Mouse (Mus musculus) hindbrain, postnatal 0 days (tissue): Measurements from ENCODE around the gene Ppard. TPM values are rescaled to one million over a fixed set of nuclear protein-coding genes. Genes with fewer than 3 reads are reported as not detected.
A peak's percentile ranks its signal among the peaks of the same experiment; 100 is the strongest.

Experiments used
- ATAC-seq: fragments of 200-750 bp; cut with Nextera tagmentation; 2 replicates; pipeline ENCODE4 v1.8.0; 2017; ENCODE audit warnings: mild to moderate bottlenecking, moderate TSS enrichment, moderate library complexity
- DNase-seq: peaks from one replicate; pipeline ENCODE4 v3.0.0-alpha.2; 2015; ENCODE audit warnings: low spot score
- H3K27ac ChIP-seq: fragments of 300-500 bp; sonication (generic); 2 replicates; pipeline ENCODE4 v1.5.1; 2014; ENCODE audit warnings: mild to moderate bottlenecking
- H3K27me3 ChIP-seq: fragments of 300-500 bp; sonication (generic); 2 replicates; pipeline ENCODE4 v1.6.1; 2014; ENCODE audit warnings: low read length, mixed read lengths; ENCODE audit not compliant: insufficient read depth
- H3K36me3 ChIP-seq: fragments of 300-500 bp; sonication (generic); 2 replicates; pipeline ENCODE4 v1.6.1; 2014; ENCODE audit warnings: low read length, mixed read lengths; ENCODE audit not compliant: insufficient read depth
- H3K4me1 ChIP-seq: fragments of 300-500 bp; sonication (generic); 2 replicates; pipeline ENCODE4 v1.6.1; 2014; ENCODE audit warnings: antibody characterized with exemption, low read length, mixed read lengths; ENCODE audit not compliant: insufficient read depth
- H3K4me2 ChIP-seq: fragments of 300-500 bp; sonication (generic); 2 replicates; pipeline ENCODE4 v1.6.1; 2014; ENCODE audit warnings: low read depth, mild to moderate bottlenecking, low read length, moderate library complexity, mixed read lengths
- H3K4me3 ChIP-seq: fragments of 300-500 bp; sonication (generic); 2 replicates; pipeline ENCODE4 v1.5.1; 2014; ENCODE audit warnings: low read length
- H3K9ac ChIP-seq: fragments of 300-500 bp; sonication (generic); replicated peaks from 2 replicates; pipeline ENCODE4 v1.6.1; 2014; ENCODE audit warnings: mild to moderate bottlenecking, low read length, moderate library complexity, mixed read lengths
- H3K9me3 ChIP-seq: fragments of 300-500 bp; sonication (generic); 2 replicates; pipeline ENCODE4 v1.6.1; 2016; ENCODE audit warnings: low read length, mixed read lengths
- CTCF ChIP-seq: IDR thresholded peaks from 2 replicates; pipeline ENCODE4 v1.5.1; 2016; ENCODE audit warnings: antibody characterized with exemption, control low read depth, low read depth
- WGBS: fragments of 180-500 bp; shearing (Covaris S2); extraction: QIAGEN DNeasy Blood & Tissue Kit; methylation state at CpG from one replicate; pipeline ENCODE4 v1.1.7; 2014; 5-methylcytosine and 5-hydroxymethylcytosine counted together
- polyA plus RNA-seq: library from polyadenylated mRNA; unstranded; fragments of >200 nt; fragmentation: Nextera tagmentation; extraction: Ambion mirVana; gene quantifications from 2 replicates; pipeline ENCODE4 v1.2.1, GENCODE M21; 2015
- total RNA-seq: library from RNA; depleted of rRNA; stranded (reverse); fragments of >200 nt; gene quantifications from 2 replicates; pipeline ENCODE4 v1.2.3, GENCODE M21; 2014

The Ppard gene
- total and polyA plus RNA-seq, 2 experiments from 2014 or later = 1.7 to 16.4 TPM

DNA sequence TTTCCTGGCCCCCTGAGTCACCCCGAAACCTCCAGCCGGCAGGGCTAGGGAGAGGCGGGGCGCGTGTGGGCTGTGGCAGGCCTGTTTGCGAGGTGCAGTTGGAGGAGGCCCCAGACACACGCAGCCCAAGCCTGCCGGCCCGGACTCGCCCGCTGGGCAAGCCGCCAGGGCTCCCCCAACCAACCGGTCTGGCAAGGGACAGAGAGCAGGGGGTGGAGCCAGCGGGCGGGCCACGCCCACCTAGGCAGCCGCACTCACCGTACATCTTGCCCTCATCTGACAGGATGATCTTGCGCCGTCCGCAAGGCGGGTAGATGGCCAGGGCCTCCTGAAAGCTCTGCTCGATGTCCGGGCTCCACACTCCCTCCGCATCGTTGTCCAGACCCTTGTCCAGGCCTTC is 108.6 kb downstream of the Ppard start:
- peak overlapping the region; percentile 35 for H3K9ac ChIP-seq
- DNase-seq (peak; percentile 87), ATAC-seq (peak; percentile 86)
- H3K4me3 ChIP-seq = peak overlapping the region; percentile 12
- TF ChIP-seq CTCF = no peak
- WGBS = 8% methylated on average over 25 of the region's 26 CpGs
- H3K27me3 ChIP-seq = no peaks in the 10 kb centered on the region
- no peak overlapping the region for H3K27ac ChIP-seq
- H3K9me3 ChIP-seq = no peaks in the 10 kb centered on the region
- H3K36me3 ChIP-seq = no peaks in the 10 kb centered on the region
- peaks cover 5% of the 10 kb centered on the region for H3K4me1 ChIP-seq
- peak overlapping the region; percentile 50 for H3K4me2 ChIP-seq

DNA sequence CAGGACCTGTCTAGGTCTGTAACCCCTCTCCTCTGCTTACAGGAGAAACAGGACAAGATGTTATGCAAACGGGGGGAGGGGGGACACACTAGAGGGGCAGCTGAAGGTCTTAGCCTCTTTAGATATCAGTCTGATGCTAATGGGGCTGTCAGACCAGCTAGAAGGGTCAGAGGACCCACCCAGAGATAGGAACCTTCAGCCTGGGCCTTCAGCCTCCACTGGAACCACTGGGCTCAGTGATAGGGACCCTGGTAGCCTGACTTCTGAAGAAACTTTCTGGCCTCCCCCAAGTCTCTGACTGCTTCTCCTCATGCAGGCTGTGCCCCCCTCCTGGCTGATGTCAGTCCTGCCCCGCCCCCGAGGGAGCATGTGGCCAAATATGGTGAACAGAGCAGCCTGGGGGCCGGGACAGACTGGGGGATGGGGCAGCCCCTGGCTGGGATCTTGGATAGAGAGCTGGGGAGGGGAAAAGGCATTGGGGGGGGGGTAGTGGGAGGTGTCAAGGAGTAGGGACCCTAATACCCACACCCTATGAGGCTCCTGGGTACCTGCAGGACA is 111.6 kb downstream of the Ppard start:
- peaks cover 5% of the 10 kb centered on the region for H3K4me1 ChIP-seq

DNA sequence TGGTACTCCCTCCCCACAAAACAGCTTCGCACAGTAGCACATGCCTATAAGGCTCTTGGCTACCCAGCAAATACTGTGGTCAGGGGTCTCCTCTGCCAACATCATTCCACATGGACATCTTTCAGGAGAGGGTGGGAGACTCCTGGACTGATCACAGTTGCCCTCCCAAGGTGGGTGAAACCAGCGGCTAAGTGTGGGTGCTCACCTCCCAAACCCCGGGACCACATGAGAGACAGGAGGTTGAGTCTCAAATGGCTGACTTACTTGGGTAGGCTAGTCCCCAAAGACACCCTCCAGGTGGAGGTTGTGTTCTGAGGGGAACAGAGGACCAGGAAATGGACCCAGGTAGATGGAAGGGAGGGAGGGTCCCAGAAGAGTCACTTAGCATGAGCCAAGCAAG is 112.2 kb downstream of the Ppard start:
- Histone ChIP-seq H3K4me3 (no peak overlapping the region), H3K27me3 (no peaks in the 10 kb centered on the region), H3K27ac (no peak overlapping the region), H3K9ac (no peak overlapping the region), H3K4me2 (no peak overlapping the region), H3K4me1 (peaks cover 5% of the 10 kb centered on the region), H3K36me3 (no peaks in the 10 kb centered on the region), H3K9me3 (no peaks in the 10 kb centered on the region)
- no peak for TF ChIP-seq CTCF
- 74% methylated on average over 3 of the region's 3 CpGs for WGBS
- ATAC-seq = no peak
- DNase-seq = no peak

More for the DNA sequence above, 111.6 kb downstream of the Ppard start:
- H3K9ac ChIP-seq = no peak overlapping the region
- H3K4me2 ChIP-seq = no peak overlapping the region
- H3K27me3 ChIP-seq = no peaks in the 10 kb centered on the region
- no peak overlapping the region for H3K4me3 ChIP-seq
- no peaks in the 10 kb centered on the region for H3K9me3 ChIP-seq
- H3K27ac ChIP-seq = no peak overlapping the region
- ATAC-seq = no peak
- DNase-seq = no peak
- WGBS = 29% methylated on average over 4 of the region's 4 CpGs
- no peak for TF ChIP-seq CTCF
- H3K36me3 ChIP-seq = no peaks in the 10 kb centered on the region

DNA sequence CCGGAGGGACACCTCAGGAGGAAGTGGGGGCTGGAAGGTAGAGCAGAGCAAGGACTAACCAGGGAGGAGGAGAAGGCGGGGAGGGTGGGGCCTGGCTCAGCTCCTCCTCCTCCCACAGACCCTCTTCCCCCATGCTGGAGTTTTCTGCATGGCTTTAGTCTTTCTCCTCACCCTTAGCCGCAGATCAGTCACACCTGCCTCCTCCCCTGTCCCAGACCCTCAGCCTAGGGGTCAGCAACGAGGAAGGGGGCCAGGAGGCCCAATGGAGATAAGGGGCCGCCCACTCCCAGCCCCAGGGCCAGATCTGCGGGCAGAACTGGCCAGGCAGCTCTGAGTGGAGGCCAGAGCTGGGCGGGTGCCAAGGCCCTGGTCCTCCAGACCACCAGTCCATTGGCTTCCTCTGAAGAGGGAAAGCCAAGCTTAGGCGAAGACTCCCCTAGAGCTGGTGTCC is 112.8 kb downstream of the Ppard start:
- 27% methylated on average over 8 of the region's 8 CpGs for WGBS
- Histone ChIP-seq H3K4me1 (peaks cover 5% of the 10 kb centered on the region), H3K36me3 (no peaks in the 10 kb centered on the region), H3K9me3 (no peaks in the 10 kb centered on the region), H3K27ac (no peak overlapping the region), H3K9ac (no peak overlapping the region), H3K27me3 (no peaks in the 10 kb centered on the region), H3K4me3 (no peak overlapping the region), H3K4me2 (no peak overlapping the region)
- ATAC-seq (no peak), DNase-seq (no peak)
- TF ChIP-seq CTCF = no peak

DNA sequence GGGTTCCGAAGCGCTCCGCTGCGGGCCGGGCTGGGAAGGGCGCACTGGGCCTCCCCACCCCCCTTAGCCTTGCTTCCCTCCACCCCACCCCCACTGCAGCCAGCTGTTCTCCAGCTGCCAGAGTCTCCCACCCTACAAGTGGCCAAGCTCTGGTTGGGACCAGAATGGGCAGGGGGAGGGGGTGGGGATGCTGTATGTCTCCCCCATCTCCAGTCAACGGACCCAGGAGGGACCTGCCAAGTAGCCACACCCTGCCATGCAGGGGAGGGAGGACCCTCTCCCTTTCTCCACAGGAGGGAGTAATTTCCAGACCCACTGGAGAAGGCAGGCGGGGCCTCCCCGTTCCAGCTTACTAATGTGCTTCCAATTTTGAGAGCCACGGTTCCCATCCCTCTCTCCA is 113.4 kb downstream of the Ppard start:
- Histone ChIP-seq H3K27ac (no peak overlapping the region), H3K4me1 (peaks cover 4% of the 10 kb centered on the region), H3K4me3 (no peak overlapping the region), H3K27me3 (no peaks in the 10 kb centered on the region), H3K4me2 (no peak overlapping the region), H3K9ac (no peak overlapping the region), H3K9me3 (no peaks in the 10 kb centered on the region), H3K36me3 (no peaks in the 10 kb centered on the region)
- TF ChIP-seq CTCF = no peak
- WGBS = 24% methylated on average over 10 of the region's 10 CpGs
- DNase-seq (no peak), ATAC-seq (no peak)

DNA sequence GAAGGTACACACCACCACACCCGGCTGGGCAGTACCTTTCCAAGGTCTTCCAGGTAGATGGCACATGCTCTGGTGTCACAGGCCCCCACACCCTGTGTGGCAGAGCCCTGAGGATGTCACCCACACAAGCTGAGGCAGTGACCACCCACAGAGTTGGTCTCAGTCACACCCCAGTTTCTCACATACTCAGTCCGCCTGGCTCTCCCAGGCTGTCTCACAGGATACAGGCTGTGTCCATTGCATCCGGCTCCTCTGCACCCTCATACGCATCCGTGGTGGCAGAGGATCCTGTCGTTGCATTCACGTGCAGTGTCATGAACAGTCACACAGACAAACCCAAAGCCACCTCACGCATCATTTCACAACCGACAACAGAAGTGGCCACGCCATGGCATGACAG is 114.8 kb downstream of the Ppard start:
- no peak for ATAC-seq
- H3K27me3 ChIP-seq = 0 out of 2 replicates have a peak, but pooled peaks cover 5% of the 10 kb centered on the region
- WGBS = 77% methylated on average over 10 of the region's 10 CpGs
- H3K27ac ChIP-seq = no peak overlapping the region
- no peak overlapping the region for H3K4me2 ChIP-seq
- no peak overlapping the region for H3K4me3 ChIP-seq
- no peak for DNase-seq
- no peak for TF ChIP-seq CTCF
- no peaks in the 10 kb centered on the region for H3K9me3 ChIP-seq
- no peaks in the 10 kb centered on the region; the same call in none of the 2 replicates for H3K4me1 ChIP-seq
- H3K9ac ChIP-seq = no peak overlapping the region
- no peaks in the 10 kb centered on the region for H3K36me3 ChIP-seq

DNA sequence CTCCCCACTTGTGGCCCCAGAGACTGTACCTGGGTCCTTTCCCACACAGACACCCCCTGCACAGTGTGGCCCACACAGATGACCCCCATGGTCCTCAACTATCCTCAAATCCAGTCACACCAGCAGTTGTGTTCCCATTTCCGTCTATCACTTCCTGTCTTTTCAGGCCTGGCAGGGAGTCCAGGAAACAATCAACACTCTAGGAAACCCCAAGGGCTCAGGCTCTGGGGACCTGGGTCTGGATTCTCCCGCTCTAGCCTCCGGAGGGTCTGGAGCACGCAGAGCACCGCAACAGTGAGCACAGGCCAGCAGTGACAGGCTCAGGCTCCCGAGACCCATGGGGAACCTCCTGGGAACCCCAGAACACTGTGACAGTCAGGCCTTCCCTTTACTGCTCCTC is 115.7 kb downstream of the Ppard start:
- DNase-seq = no peak
- Histone ChIP-seq H3K27me3 (0 out of 2 replicates have a peak, but pooled peaks cover 6% of the 10 kb centered on the region), H3K27ac (no peak overlapping the region), H3K9ac (no peak overlapping the region), H3K36me3 (no peaks in the 10 kb centered on the region), H3K4me2 (no peak overlapping the region), H3K9me3 (no peaks in the 10 kb centered on the region), H3K4me1 (no peaks in the 10 kb centered on the region; the same call in none of the 2 replicates), H3K4me3 (no peak overlapping the region)
- 53% methylated on average over 6 of the region's 6 CpGs for WGBS
- no peak for TF ChIP-seq CTCF
- ATAC-seq = no peak
